11 mouse cellular contexts compared by ENCODE assay signal in genomic region chr13:34299351-34300333, GRCm38 (mm10). TPM values are rescaled to one million over a fixed set of nuclear protein-coding genes. Genes with fewer than 3 reads are reported as not detected.
DNase-seq lines count a peak whose midpoint lies in the region; ATAC-seq and TF ChIP-seq lines count a peak whose summit lies in the region.
"Had no signal": no experiment of that assay in that cellular context is flagged by ENCODE, and none has a peak within 500 bp of the region (broad histone marks: within the 10 kb centered on the region; RNA-seq: fewer than 3 reads in every experiment).

No protein-coding gene starts in this region.

- TF ChIP-seq RAD21 in CH12.LX (IDR thresholded peaks at IDR 0.05; ENCODE audit: low read depth, low read length): no peak

- in situ Hi-C loops in CH12.LX (cut with MboI; ENCODE audit: low pct_ligation_motif_present, low pct_unique_long_range_greater_than_20kb, low sequenced_read_pairs): no loop called here

- no peak overlapping the region for H3K27ac ChIP-seq in hindbrain, postnatal 0 days
- no peak overlapping the region for H3K27ac ChIP-seq in hindbrain, embryonic 12.5 days
- no peak overlapping the region for H3K27ac ChIP-seq in CH12.LX (ENCODE audit: insufficient read depth, low read depth)
- peak overlapping the region; percentile 64 for H3K27ac ChIP-seq in liver, embryonic 15.5 days (replicated peaks)
- H3K27ac ChIP-seq: forebrain, embryonic 13.5 days; heart, embryonic 13.5 days had no signal

- H3K4me1 ChIP-seq in hindbrain, postnatal 0 days (ENCODE audit: insufficient read depth, low read length): no peaks in the 10 kb centered on the region
- 0 out of 2 replicates have a peak, but pooled peaks cover 3% of the 10 kb centered on the region for H3K4me1 ChIP-seq in hindbrain, embryonic 12.5 days
- no peaks in the 10 kb centered on the region for H3K4me1 ChIP-seq in CH12.LX (ENCODE audit: control insufficient read depth in 1 of 2, insufficient read depth in 2 of 2)
- peaks cover 48% of the 10 kb centered on the region for H3K4me1 ChIP-seq in liver, embryonic 15.5 days (replicated peaks)

- H3K4me3 ChIP-seq in hindbrain, postnatal 0 days (ENCODE audit: low read length): no peak overlapping the region
- H3K4me3 ChIP-seq in hindbrain, embryonic 12.5 days: no peak overlapping the region
- H3K4me3 ChIP-seq in CH12.LX (replicated peaks in 1 of 3; ENCODE audit: low read depth in 2 of 3, low read length in 2 of 3, poor library complexity in 1 of 3): no peak overlapping the region
- H3K4me3 ChIP-seq in liver, embryonic 15.5 days (replicated peaks): no peak overlapping the region
- H3K4me3 ChIP-seq: forebrain, embryonic 13.5 days; heart, embryonic 13.5 days had no signal

- 89% methylated on average over 7 of the region's 7 CpGs for WGBS in hindbrain, postnatal 0 days
- 86% methylated on average over 7 of the region's 7 CpGs for WGBS in hindbrain, embryonic 12.5 days
- 73% methylated on average over 7 of the region's 7 CpGs for WGBS in liver, embryonic 15.5 days (ENCODE audit: insufficient replicate concordance)

- no peak for TF ChIP-seq POLR2A in CH12.LX (IDR thresholded peaks at IDR 0.05; ENCODE audit: low read depth, low read length)

- no peak overlapping the region for H3K9ac ChIP-seq in hindbrain, postnatal 0 days (replicated peaks; ENCODE audit: low read length)
- H3K9ac ChIP-seq in hindbrain, embryonic 12.5 days: no peak overlapping the region
- no peak overlapping the region for H3K9ac ChIP-seq in CH12.LX (ENCODE audit: insufficient read depth, low read depth)
- H3K9ac ChIP-seq in liver, embryonic 15.5 days: no peak overlapping the region
- H3K9ac ChIP-seq: forebrain, embryonic 13.5 days; heart, embryonic 13.5 days had no signal

- no peak for DNase-seq in hindbrain, postnatal 0 days (ENCODE audit: low spot score)
- DNase-seq in CH12.LX (ENCODE audit: extremely low read depth): no peak
- DNase-seq in spleen, adult 12 weeks (ENCODE audit: low spot score): no peak
- no peak for DNase-seq in embryo, embryonic 11 days
- no peak for DNase-seq in urinary bladder, adult 18-20 months (ENCODE audit: low spot score in 2 of 2)
- DNase-seq: cerebellum, adult 9-11 months had no signal

- dilution Hi-C loops in CH12.LX (cut with MboI; ENCODE audit: extremely low pct_ligation_motif_present, extremely low pct_unique_long_range_greater_than_20kb, low sequenced_read_pairs): no loop called here

- H3K27me3 ChIP-seq in hindbrain, postnatal 0 days (ENCODE audit: insufficient read depth, low read length): no peaks in the 10 kb centered on the region
- no peaks in the 10 kb centered on the region for H3K27me3 ChIP-seq in hindbrain, embryonic 12.5 days
- H3K27me3 ChIP-seq in CH12.LX (replicated peaks): no peaks in the 10 kb centered on the region
- H3K27me3 ChIP-seq in liver, embryonic 15.5 days: no peaks in the 10 kb centered on the region
- H3K27me3 ChIP-seq: forebrain, embryonic 13.5 days; heart, embryonic 13.5 days had no signal

- no peaks in the 10 kb centered on the region for H3K9me3 ChIP-seq in hindbrain, postnatal 0 days (ENCODE audit: low read length)
- no peaks in the 10 kb centered on the region for H3K9me3 ChIP-seq in hindbrain, embryonic 12.5 days (replicated peaks)
- no peaks in the 10 kb centered on the region for H3K9me3 ChIP-seq in CH12.LX (replicated peaks; ENCODE audit: low read length)
- H3K9me3 ChIP-seq in liver, embryonic 15.5 days (replicated peaks): no peaks in the 10 kb centered on the region
- H3K9me3 ChIP-seq: forebrain, embryonic 13.5 days; heart, embryonic 13.5 days had no signal

- H3K4me2 ChIP-seq in hindbrain, postnatal 0 days (ENCODE audit: low read depth, low read length): no peak overlapping the region
- H3K4me2 ChIP-seq in hindbrain, embryonic 12.5 days (replicated peaks): no peak overlapping the region
- H3K4me2 ChIP-seq in CH12.LX (ENCODE audit: insufficient read depth, low read depth, poor library complexity, severe bottlenecking): no peak overlapping the region
- H3K4me2 ChIP-seq in liver, embryonic 15.5 days: no peak overlapping the region
- H3K4me2 ChIP-seq: forebrain, embryonic 13.5 days; heart, embryonic 13.5 days had no signal

- TF ChIP-seq EP300 in CH12.LX (IDR thresholded peaks at IDR 0.05; ENCODE audit: low read length): no peak

- TF ChIP-seq CTCF in hindbrain, postnatal 0 days (IDR thresholded peaks at IDR 0.05; ENCODE audit: low read depth): peak; percentile 48
- TF ChIP-seq CTCF in CH12.LX (conservative IDR thresholded peaks at IDR 0.05 in 1 of 2, IDR thresholded peaks at IDR 0.05 in 1 of 2; ENCODE audit: low read depth in 2 of 2, low read length in 2 of 2): peak; percentile 41 to 49; a peak in 3 of 4 replicates

- no peak for ATAC-seq in hindbrain, postnatal 0 days
- no peak for ATAC-seq in hindbrain, embryonic 12.5 days (ENCODE audit: low FRiP score)
- ATAC-seq in erythroblast, adult 5-6 weeks (replicated peaks; ENCODE audit: low FRiP score, poor library complexity, severe bottlenecking): peak; percentile 86
- peak; percentile 75 for ATAC-seq in liver, embryonic 15.5 days (ENCODE audit: insufficient read depth)
- ATAC-seq: forebrain, embryonic 13.5 days had no signal

- peaks cover 19% of the 10 kb centered on the region; the same call in 1 of the 2 replicates for H3K36me3 ChIP-seq in hindbrain, postnatal 0 days (ENCODE audit: insufficient read depth, low read length)
- H3K36me3 ChIP-seq in hindbrain, embryonic 12.5 days: peaks cover 12% of the 10 kb centered on the region
- H3K36me3 ChIP-seq in CH12.LX (replicated peaks in 1 of 2; ENCODE audit: control insufficient read depth in 1 of 2, insufficient read depth in 1 of 2, low read length in 1 of 2): no peaks in the 10 kb centered on the region
- H3K36me3 ChIP-seq in liver, embryonic 15.5 days (replicated peaks): peaks cover 92% of the 10 kb centered on the region

- no peaks in the 10 kb centered on the region for H3K79me2 ChIP-seq in CH12.LX (replicated peaks; ENCODE audit: control insufficient read depth, extremely low read depth, insufficient read depth, poor library complexity, severe bottlenecking)

TF ChIP-seq in CH12.LX, 34 proteins besides CTCF, POLR2A, EP300 and RAD21:
- TF ChIP-seq KAT2A (IDR thresholded peaks at IDR 0.05; ENCODE audit: insufficient replicate concordance, low read length) (no peak), CHD1 (IDR thresholded peaks at IDR 0.05; ENCODE audit: low read depth, low read length) (no peak), CHD2 (IDR thresholded peaks at IDR 0.05; ENCODE audit: low read length) (no peak), SMC3 (IDR thresholded peaks at IDR 0.05; ENCODE audit: low read depth, low read length) (peak; percentile 25), SIN3A (IDR thresholded peaks at IDR 0.05; ENCODE audit: low read length) (no peak), ZKSCAN1 (IDR thresholded peaks at IDR 0.05; ENCODE audit: borderline replicate concordance, low read depth, low read length) (no peak), BHLHE40 (IDR thresholded peaks at IDR 0.05; ENCODE audit: low read depth, low read length) (no peak)

RNA-seq across cellular contexts. Expression of gene Slc22a23, which starts 45.3 kb away (rescaled TPM):
- 118 and 136 TPM in 2 replicates for total RNA-seq in hindbrain, postnatal 0 days (2014; rRNA removed)
- polyA plus RNA-seq in hindbrain, postnatal 0 days (2015; fragmentation: Nextera tagmentation; extraction: Ambion mirVana): 12.4 and 12.9 TPM in 2 replicates
- polyA plus RNA-seq in hindbrain, embryonic 12.5 days (2016; fragmentation: Nextera tagmentation; extraction: Ambion mirVana): 14.0 and 16.1 TPM in 2 replicates
- 0.13 and 0.47 TPM in 2 replicates for total RNA-seq in CH12.LX (2012; rRNA removed)
- total RNA-seq in CH12.LX (2014; rRNA removed): 0.43 and 0.85 TPM in 2 replicates
- polyA plus RNA-seq in CH12.LX (2012; ENCODE audit: insufficient read length, low read depth): 0.50 and 1.3 TPM in 2 replicates
- 96.1 and 126 TPM in 2 replicates for total RNA-seq in erythroblast, adult 5-6 weeks (2015; ENCODE audit: low replicate concordance)
- total RNA-seq in erythroblast, adult 5-6 weeks (2017; ENCODE audit: low replicate concordance): 118 and 177 TPM in 2 replicates
- polyA plus RNA-seq in liver, embryonic 15.5 days (2015; fragmentation: Nextera tagmentation; extraction: Ambion mirVana): 7.4 and 9.1 TPM in 2 replicates

Comparison
In these comparisons a context has a peak if more than half of its experiments do, and no peak if none do; other contexts are left out.
1. ATAC-seq: peak in erythroblast, adult 5-6 weeks (single experiment) and liver, embryonic 15.5 days (single experiment); none in hindbrain, postnatal 0 days (single experiment) and hindbrain, embryonic 12.5 days (single experiment).